Mouse (Mus musculus) hindbrain, embryonic 13.5 days (tissue): ENCODE measurements around the gene Hist1h3f. TPM values are rescaled to one million over a fixed set of nuclear protein-coding genes. Genes with fewer than 3 reads are reported as not detected.
"Not testable (repeated sequence)": the region's sequence is repeated elsewhere in the genome, so short reads cannot be mapped to it uniquely, and the experiment has no call there.

ENCODE experiments used
- ATAC-seq: fragments of 200-750 bp; cut with Nextera tagmentation; 2 replicates; pipeline ENCODE4 v1.8.0; 2017; ENCODE audit warnings: moderate TSS enrichment; ENCODE audit not compliant: low FRiP score
- H3K27ac ChIP-seq: fragments of 300-500 bp; sonication (generic); 2 replicates; pipeline ENCODE4 v1.5.1; 2015; ENCODE audit warnings: inconsistent platforms, mild to moderate bottlenecking, moderate library complexity
- H3K27me3 ChIP-seq: fragments of 300-500 bp; sonication (generic); 2 replicates; pipeline ENCODE4 v1.6.1; 2015; ENCODE audit warnings: mild to moderate bottlenecking, inconsistent platforms
- H3K36me3 ChIP-seq: fragments of 300-500 bp; sonication (generic); 2 replicates; pipeline ENCODE4 v1.6.1; 2015; ENCODE audit warnings: mild to moderate bottlenecking, inconsistent platforms
- H3K4me1 ChIP-seq: fragments of 300-500 bp; sonication (generic); replicated peaks from 2 replicates; pipeline ENCODE4 v1.6.1; 2015; ENCODE audit warnings: inconsistent platforms
- H3K4me2 ChIP-seq: fragments of 300-500 bp; sonication (generic); 2 replicates; pipeline ENCODE4 v1.6.1; 2015; ENCODE audit warnings: inconsistent platforms, mild to moderate bottlenecking, moderate library complexity
- H3K4me3 ChIP-seq: fragments of 300-500 bp; sonication (generic); 2 replicates; pipeline ENCODE4 v1.5.1; 2015; ENCODE audit warnings: mild to moderate bottlenecking, inconsistent platforms
- H3K9ac ChIP-seq: fragments of 300-500 bp; sonication (generic); 2 replicates; pipeline ENCODE4 v1.6.1; 2015; ENCODE audit warnings: mild to moderate bottlenecking, inconsistent platforms
- H3K9me3 ChIP-seq: fragments of 300-500 bp; sonication (generic); 2 replicates; pipeline ENCODE4 v1.6.1; 2016; ENCODE audit warnings: inconsistent platforms
- WGBS: fragments of 180-500 bp; shearing (Covaris S2); methylation state at CpG from one replicate; pipeline ENCODE4 v1.1.7; 2015; 5-methylcytosine and 5-hydroxymethylcytosine counted together
- polyA plus RNA-seq: library from polyadenylated mRNA; unstranded; fragments of >200 nt; fragmentation: Nextera tagmentation; extraction: Ambion mirVana; gene quantifications from 2 replicates; pipeline ENCODE4 v1.2.1, GENCODE M21; 2015

The Hist1h3f gene
- polyA plus RNA-seq, 1 experiment from 2014 or later, result 0.38 TPM

- peak within 1 kb of the TSS; percentile 49; the same call in 1 of the 2 replicates for H3K9ac ChIP-seq
- under 1% methylated on average over 42 of the region's 42 CpGs for WGBS
- ATAC-seq, result peak; percentile 93
These were observed 30.2 kb downstream of the Hist1h3f start, which contains the start of the genes Hist1h2bf and Hist1h2ad for GRCm38 (mm10) chr13:23573898-23574524. Gene Hist1h2bf (minus strand): TSS chr13:23574196. Gene Hist1h2ad (plus strand): TSS chr13:23574381.

GRCm38 (mm10) chr13:23574546-23575170, 30.8 kb downstream of the Hist1h3f start:
- Histone ChIP-seq H3K4me2 (peak overlapping the region; percentile 74), H3K4me3 (peak overlapping the region; percentile 42), H3K27ac (peak overlapping the region; percentile 85), H3K4me1 (peaks cover 41% of the 10 kb centered on the region)
- peak; percentile 8 for ATAC-seq
- H3K9ac ChIP-seq, H3K27me3 ChIP-seq, H3K9me3 ChIP-seq, H3K36me3 ChIP-seq: not testable (repeated sequence)
- WGBS, result 0% methylated on average over 13 of the region's 39 CpGs

More at GRCm38 (mm10) chr13:23573898-23574524, 30.2 kb downstream of the Hist1h3f start, which contains the start of the genes Hist1h2bf and Hist1h2ad:
- not testable (repeated sequence) for H3K27me3 ChIP-seq, H3K36me3 ChIP-seq, H3K9me3 ChIP-seq
- peak within 1 kb of the TSS; percentile 42 for H3K4me3 ChIP-seq
- peak within 1 kb of the TSS; percentile 74 for H3K4me2 ChIP-seq
- H3K27ac ChIP-seq, result peak within 1 kb of the TSS; percentile 85
- peaks cover 41% of the 10 kb centered on the region for H3K4me1 ChIP-seq

GRCm38 (mm10) chr13:23575271-23575851, 31.5 kb downstream of the Hist1h3f start, which contains the start of gene Hist1h3d:
Gene Hist1h3d (plus strand): TSS chr13:23575763.
- Histone ChIP-seq H3K9ac (peak within 1 kb of the TSS; percentile 77), H3K4me1 (peaks cover 37% of the 10 kb centered on the region), H3K36me3 (no peaks in the 10 kb centered on the region), H3K9me3 (no peaks in the 10 kb centered on the region), H3K4me2 (peak within 1 kb of the TSS; percentile 69), H3K27me3 (no peaks in the 10 kb centered on the region), H3K27ac (peak within 1 kb of the TSS; percentile 85), H3K4me3 (peak within 1 kb of the TSS; percentile 42)
- WGBS, result under 1% methylated on average over 18 of the region's 18 CpGs
- peak; percentile 40 for ATAC-seq

- not testable (repeated sequence) for H3K36me3 ChIP-seq, H3K27me3 ChIP-seq, ATAC-seq, H3K9me3 ChIP-seq
- Histone ChIP-seq H3K4me1 (peaks cover 37% of the 10 kb centered on the region), H3K4me2 (peak overlapping the region; percentile 69), H3K4me3 (peak overlapping the region; percentile 42), H3K9ac (peak overlapping the region; percentile 77), H3K27ac (peak overlapping the region; percentile 82)
- under 1% methylated on average over 15 of the region's 40 CpGs for WGBS
These were observed 32.0 kb downstream of the Hist1h3f start for GRCm38 (mm10) chr13:23575864-23576313.

- Histone ChIP-seq H3K36me3 (no peaks in the 10 kb centered on the region), H3K4me2 (peak overlapping the region; percentile 69), H3K9me3 (no peaks in the 10 kb centered on the region), H3K27me3 (no peaks in the 10 kb centered on the region), H3K27ac (peak overlapping the region; percentile 82; the same call in 1 of the 2 replicates), H3K4me1 (peaks cover 37% of the 10 kb centered on the region), H3K9ac (peak overlapping the region; percentile 77), H3K4me3 (peak overlapping the region; percentile 42)
- ATAC-seq, result no peak
- WGBS, result 3% methylated on average over 7 of the region's 7 CpGs
These were observed 32.6 kb downstream of the Hist1h3f start for GRCm38 (mm10) chr13:23576351-23576881.

- H3K27ac ChIP-seq, result 0 out of 2 replicates have a peak overlapping the region, but pooled peaks have one; percentile 82
- ATAC-seq, result no peak
- H3K4me1 ChIP-seq, result peaks cover 37% of the 10 kb centered on the region
- H3K4me2 ChIP-seq, result peak overlapping the region; percentile 69
- H3K27me3 ChIP-seq, result no peaks in the 10 kb centered on the region
- peak overlapping the region; percentile 77; the same call in 1 of the 2 replicates for H3K9ac ChIP-seq
- no peaks in the 10 kb centered on the region for H3K36me3 ChIP-seq
- 53% methylated on average over 6 of the region's 6 CpGs for WGBS
- H3K4me3 ChIP-seq, result peak overlapping the region; percentile 42; the same call in 1 of the 2 replicates
- no peaks in the 10 kb centered on the region for H3K9me3 ChIP-seq
These were observed 33.2 kb downstream of the Hist1h3f start for GRCm38 (mm10) chr13:23576906-23577639.

GRCm38 (mm10) chr13:23577835-23578234, 34.0 kb downstream of the Hist1h3f start:
- 90% methylated on average over 1 of the region's 1 CpGs for WGBS
- H3K27ac ChIP-seq, result no peak overlapping the region
- no peak overlapping the region for H3K4me3 ChIP-seq
- no peaks in the 10 kb centered on the region for H3K36me3 ChIP-seq
- H3K4me2 ChIP-seq, result no peak overlapping the region
- ATAC-seq, result no peak
- peaks cover 36% of the 10 kb centered on the region for H3K4me1 ChIP-seq
- H3K9ac ChIP-seq, result no peak overlapping the region
- H3K9me3 ChIP-seq, result no peaks in the 10 kb centered on the region
- H3K27me3 ChIP-seq, result no peaks in the 10 kb centered on the region

GRCm38 (mm10) chr13:23581408-23582218, 37.8 kb downstream of the Hist1h3f start, which contains the start of gene Hist1h4d:
Gene Hist1h4d (plus strand): TSS chr13:23581598.
- H3K4me2 ChIP-seq, result peak within 1 kb of the TSS; percentile 92
- ATAC-seq, result peak; percentile 91
- H3K4me3 ChIP-seq, result peak within 1 kb of the TSS; percentile 50
- H3K27ac ChIP-seq, result peak within 1 kb of the TSS; percentile 89
- H3K27me3 ChIP-seq, result no peaks in the 10 kb centered on the region
- under 1% methylated on average over 43 of the region's 43 CpGs for WGBS
- peak within 1 kb of the TSS; percentile 79 for H3K9ac ChIP-seq
- H3K36me3 ChIP-seq, result no peaks in the 10 kb centered on the region
- H3K4me1 ChIP-seq, result peaks cover 37% of the 10 kb centered on the region
- no peaks in the 10 kb centered on the region for H3K9me3 ChIP-seq

GRCm38 (mm10) chr13:23582219-23583056, 38.6 kb downstream of the Hist1h3f start:
- H3K4me1 ChIP-seq, result peaks cover 32% of the 10 kb centered on the region
- peak overlapping the region; percentile 79 for H3K9ac ChIP-seq
- H3K27ac ChIP-seq, result peak overlapping the region; percentile 89
- H3K36me3 ChIP-seq, result no peaks in the 10 kb centered on the region
- H3K4me3 ChIP-seq, result peak overlapping the region; percentile 50
- WGBS, result 6% methylated on average over 6 of the region's 6 CpGs
- H3K4me2 ChIP-seq, result peak overlapping the region; percentile 92
- H3K27me3 ChIP-seq, result no peaks in the 10 kb centered on the region
- no peaks in the 10 kb centered on the region for H3K9me3 ChIP-seq
- ATAC-seq, result no peak

GRCm38 (mm10) chr13:23583387-23584068, 39.7 kb downstream of the Hist1h3f start:
- Histone ChIP-seq H3K36me3 (no peaks in the 10 kb centered on the region), H3K9me3 (no peaks in the 10 kb centered on the region), H3K27me3 (no peaks in the 10 kb centered on the region), H3K4me3 (no peak overlapping the region), H3K27ac (peak overlapping the region; percentile 31; the same call in 1 of the 2 replicates), H3K4me1 (peaks cover 32% of the 10 kb centered on the region), H3K9ac (no peak overlapping the region), H3K4me2 (peak overlapping the region; percentile 82; the same call in 1 of the 2 replicates)
- ATAC-seq, result no peak
